Mouse (Mus musculus) kidney, adult 2 months (tissue): ENCODE measurements at regions not wholly inside any gene's neighbourhood (a gene's known extent, or its start where the extent isn't known, plus 50 kb on each side); places are given as distances from the start of the nearest gene placed in this dataset.

Experiments used
- CTCF ChIP-seq: fragments of 200-500 bp; conservative IDR thresholded peaks from 2 replicates; pipeline ENCODE4 v1.5.1; 2011; ENCODE audit warnings: low read depth, mild to moderate bottlenecking, control low read depth, low read length, moderate library complexity, mixed read lengths; ENCODE audit not compliant: insufficient read depth, insufficient read length
- POLR2A ChIP-seq: fragments of 200-500 bp; IDR thresholded peaks from one replicate; pipeline ENCODE4 v1.6.1; 2011; ENCODE audit warnings: low read depth, low read length, control low read depth

DNA sequence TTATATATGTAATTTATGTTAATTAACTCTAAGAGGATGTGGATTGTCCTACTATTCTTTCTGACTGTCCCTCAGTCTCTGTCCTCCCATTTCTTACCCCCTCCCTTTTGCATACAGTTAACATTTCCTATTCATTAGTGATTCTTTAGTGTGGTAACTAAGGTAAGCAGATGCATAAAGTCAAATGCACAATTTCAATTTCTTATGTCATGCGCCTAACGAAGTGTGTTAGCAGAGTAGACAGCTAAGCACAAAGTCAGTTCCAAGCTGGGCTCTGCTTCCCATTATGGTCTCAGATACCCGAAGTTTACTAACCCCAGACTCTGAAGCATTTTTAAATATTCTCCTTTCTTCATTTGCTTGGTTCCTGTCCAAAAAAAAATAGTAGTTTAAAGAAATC, 248.2 kb downstream of the Olfm4 start:
- TF ChIP-seq CTCF (no peak), POLR2A (no peak)
